Mouse (Mus musculus) G1E (cell line): ENCODE results near the gene Clcn2. TPM values are rescaled to one million over a fixed set of nuclear protein-coding genes. Genes with fewer than 3 reads are reported as not detected.

ENCODE experiments used
- ATAC-seq: 2 replicates; pipeline ENCODE4 v1.8.0; 2016; ENCODE audit warnings: mild to moderate bottlenecking; ENCODE audit not compliant: insufficient number of reproducible peaks, poor library complexity, low FRiP score, severe bottlenecking; ENCODE audit errors: extremely low read depth
- DNase-seq: peaks from one replicate; pipeline ENCODE4 v3.0.0; 2012; ENCODE audit warnings: low spot score
- H3K27me3 ChIP-seq: 2 replicates; pipeline ENCODE4 v1.6.1; 2012; ENCODE audit warnings: mild to moderate bottlenecking, low read length, inconsistent platforms; ENCODE audit not compliant: insufficient read depth
- H3K36me3 ChIP-seq: replicated peaks from 2 replicates; pipeline ENCODE3; 2012; ENCODE audit warnings: mild to moderate bottlenecking, inconsistent platforms
- H3K4me1 ChIP-seq: 2 replicates; pipeline ENCODE4 v1.6.1; 2012; ENCODE audit warnings: low read depth, low read length, inconsistent platforms, mixed read lengths; ENCODE audit not compliant: insufficient read depth
- H3K4me3 ChIP-seq: 2 replicates; pipeline ENCODE4 v1.5.1; 2012; ENCODE audit warnings: low read depth, mild to moderate bottlenecking, inconsistent platforms, low read length, moderate library complexity, mixed read lengths
- H3K9me3 ChIP-seq: replicated peaks from 2 replicates; pipeline ENCODE4 v1.6.1; 2012; ENCODE audit warnings: inconsistent platforms
- CTCF ChIP-seq: IDR thresholded peaks from 2 replicates; pipeline ENCODE4 v1.5.1; 2012; ENCODE audit warnings: low read depth, low read length, inconsistent platforms, mixed read lengths
- GATA1 ChIP-seq: IDR thresholded peaks from 2 replicates; pipeline ENCODE4 v1.6.1; 2012; ENCODE audit warnings: borderline replicate concordance, low read length, inconsistent platforms, mixed read lengths
- GATA2 ChIP-seq: IDR thresholded peaks from 2 replicates; pipeline ENCODE4 v1.6.1; 2012; ENCODE audit warnings: low read depth, low read length, inconsistent platforms, borderline replicate concordance
- POLR2AphosphoS5 ChIP-seq: IDR thresholded peaks from 2 replicates; pipeline ENCODE4 v1.6.1; 2012; ENCODE audit warnings: low read depth, low read length, inconsistent platforms; ENCODE audit not compliant: insufficient replicate concordance
- TAL1 ChIP-seq: conservative IDR thresholded peaks from 2 replicates; pipeline ENCODE4 v1.6.1; 2012; ENCODE audit warnings: low read depth, low read length, inconsistent platforms, mixed read lengths
- polyA plus RNA-seq: library from polyadenylated mRNA; stranded (reverse); fragments of >175 nt; gene quantifications from 2 replicates; pipeline ENCODE4 v1.2.3, GENCODE M21; 2012
- total RNA-seq, 2 experiments: library from RNA; stranded (forward) in 1 of 2; stranded (reverse) in 1 of 2; fragments of 200-1000 nt in 1 of 2; fragments of >200 nt in 1 of 2; fragmentation: Nextera tagmentation in 1 of 2; gene quantifications; 2 replicates each; pipeline ENCODE4 v1.2.3; 2014 to 2017

Clcn2 gene
- total and polyA plus RNA-seq, 3 experiments: 16.4 to 55.5 (median 25.8) TPM

- Histone ChIP-seq H3K4me1 (peaks cover 70% of the 10 kb centered on the region), H3K36me3 (peaks cover 53% of the 10 kb centered on the region), H3K4me3 (peak overlapping the region; percentile 87), H3K27me3 (no peaks in the 10 kb centered on the region), H3K9me3 (no peaks in the 10 kb centered on the region)
- TF ChIP-seq TAL1 (no peak), POLR2AphosphoS5 (no peak), GATA2 (no peak), CTCF (no peak), GATA1 (no peak)
- ATAC-seq (no peak), DNase-seq (peak; percentile 77)
Observed at GRCm38 (mm10) chr16:20715976-20716840, 1.3 kb downstream of the Clcn2 start.

DNA sequence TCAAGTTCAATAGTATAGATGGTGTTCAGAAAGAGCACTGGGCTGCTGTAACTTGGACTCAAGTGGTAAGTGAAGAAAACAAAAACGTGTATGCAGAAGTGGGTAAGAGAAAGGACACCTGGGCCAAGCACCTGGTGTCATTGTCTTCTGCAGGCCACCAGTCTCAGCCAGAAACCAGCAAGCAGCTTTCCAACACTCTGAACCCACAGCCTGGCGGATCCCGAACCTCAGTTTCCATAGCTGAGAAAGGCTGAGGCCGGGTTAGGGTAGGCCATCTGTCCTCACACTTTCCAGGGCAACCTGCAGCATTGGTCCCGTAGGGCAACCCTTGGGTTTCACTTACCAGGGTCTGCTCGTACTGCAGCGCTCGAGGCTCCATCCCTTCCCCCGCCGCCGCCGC, 2.0 kb downstream of the Clcn2 start:
- no peaks in the 10 kb centered on the region for H3K27me3 ChIP-seq
- peak overlapping the region; percentile 87 for H3K4me3 ChIP-seq
- peaks cover 54% of the 10 kb centered on the region for H3K36me3 ChIP-seq
- ATAC-seq: no peak
- H3K4me1 ChIP-seq: peaks cover 77% of the 10 kb centered on the region
- DNase-seq: no peak
- TF ChIP-seq POLR2AphosphoS5 (no peak), GATA2 (no peak), GATA1 (no peak)
- H3K9me3 ChIP-seq: no peaks in the 10 kb centered on the region

- no peak for DNase-seq
- no peaks in the 10 kb centered on the region for H3K27me3 ChIP-seq
Observed at GRCm38 (mm10) chr16:20715161-20715560, 2.4 kb downstream of the Clcn2 start.

GRCm38 (mm10) chr16:20714307-20715080, 3.1 kb downstream of the Clcn2 start:
- peaks cover 81% of the 10 kb centered on the region for H3K4me1 ChIP-seq
- no peaks in the 10 kb centered on the region for H3K27me3 ChIP-seq
- ATAC-seq (no peak), DNase-seq (no peak)
- TF ChIP-seq CTCF (no peak), POLR2AphosphoS5 (no peak), GATA1 (no peak), GATA2 (no peak), TAL1 (no peak)
- no peaks in the 10 kb centered on the region for H3K9me3 ChIP-seq
- peaks cover 54% of the 10 kb centered on the region for H3K36me3 ChIP-seq
- H3K4me3 ChIP-seq: peak overlapping the region; percentile 87

More at GRCm38 (mm10) chr16:20715161-20715560, 2.4 kb downstream of the Clcn2 start:
- Histone ChIP-seq H3K9me3 (no peaks in the 10 kb centered on the region), H3K4me1 (peaks cover 77% of the 10 kb centered on the region), H3K36me3 (peaks cover 54% of the 10 kb centered on the region), H3K4me3 (peak overlapping the region; percentile 87)
- no peak for ATAC-seq
- no peak for TF ChIP-seq GATA2
- no peak for TF ChIP-seq POLR2AphosphoS5
- TF ChIP-seq GATA1: no peak
- TF ChIP-seq CTCF: no peak
- no peak for TF ChIP-seq TAL1

DNA sequence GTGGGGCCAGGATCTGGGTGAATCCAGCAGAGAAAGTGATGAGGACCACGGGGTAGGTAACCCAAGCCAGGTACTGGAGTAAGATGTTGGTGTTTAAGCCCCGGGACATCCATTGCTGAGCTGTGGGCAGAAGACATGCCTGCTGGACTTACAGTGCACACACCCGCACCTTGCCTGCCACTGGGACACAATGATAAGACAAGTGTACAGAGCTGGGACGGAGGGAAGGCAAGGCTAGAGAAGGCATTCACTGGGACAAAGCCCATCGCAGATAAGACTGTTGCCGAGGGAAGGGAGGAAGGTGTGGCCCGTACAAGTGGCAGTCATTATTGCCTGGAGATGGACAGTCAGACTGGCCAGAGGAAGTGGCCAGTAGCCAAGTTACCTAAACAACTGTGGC, 4.7 kb downstream of the Clcn2 start:
- ATAC-seq (no peak), DNase-seq (no peak)
- Histone ChIP-seq H3K27me3 (no peaks in the 10 kb centered on the region), H3K36me3 (peaks cover 68% of the 10 kb centered on the region), H3K4me3 (peak overlapping the region; percentile 87; the same call in 1 of the 2 replicates), H3K9me3 (no peaks in the 10 kb centered on the region), H3K4me1 (peaks cover 91% of the 10 kb centered on the region)
- TF ChIP-seq TAL1 (peak; percentile 43; the same call in 1 of the 2 replicates), POLR2AphosphoS5 (no peak)

GRCm38 (mm10) chr16:20712190-20712589, 5.4 kb downstream of the Clcn2 start:
- peak overlapping the region; percentile 87 for H3K4me3 ChIP-seq
- no peaks in the 10 kb centered on the region for H3K27me3 ChIP-seq
- H3K9me3 ChIP-seq: no peaks in the 10 kb centered on the region
- H3K36me3 ChIP-seq: peaks cover 75% of the 10 kb centered on the region
- peaks cover 97% of the 10 kb centered on the region for H3K4me1 ChIP-seq
- DNase-seq (no peak), ATAC-seq (no peak)
- TF ChIP-seq GATA2 (no peak), TAL1 (no peak), POLR2AphosphoS5 (no peak)
